9 mouse cellular contexts compared by ENCODE assay signal in the genomic region with DNA sequence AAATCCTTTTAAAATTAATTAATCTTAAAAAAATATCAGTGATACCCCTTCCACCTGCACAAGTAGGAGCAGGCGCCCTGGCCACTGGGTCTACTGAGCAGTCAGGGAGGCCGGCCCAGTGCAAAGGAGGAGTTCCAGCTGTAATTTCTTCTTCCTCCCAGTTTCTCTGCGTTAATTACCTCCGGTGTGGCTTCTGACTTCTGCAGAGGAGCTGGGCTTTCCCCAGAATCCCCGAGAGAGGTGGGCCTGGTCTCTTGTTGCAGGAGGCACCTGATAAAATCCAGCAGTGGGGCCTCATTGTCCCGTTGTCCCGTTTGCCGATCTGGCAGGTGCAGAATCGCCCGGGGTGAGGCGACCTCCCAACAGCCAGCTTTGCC. TPM values are rescaled to one million over a fixed set of nuclear protein-coding genes. Genes with fewer than 3 reads are reported as not detected.
DNase-seq lines count a peak whose midpoint lies in the region; ATAC-seq lines count a peak whose summit lies in the region.
"Had no signal": no experiment of that assay in that cellular context is flagged by ENCODE, and none has a peak within 500 bp of the region (broad histone marks: within the 10 kb centered on the region; RNA-seq: fewer than 3 reads in every experiment).

No protein-coding gene starts in this region.

- H3K27me3 ChIP-seq in heart, embryonic 13.5 days (replicated peaks): peaks cover 6% of the 10 kb centered on the region; the same call in 1 of the 2 replicates
- no peaks in the 10 kb centered on the region; the same call in 1 of the 2 replicates for H3K27me3 ChIP-seq in hindbrain, embryonic 12.5 days
- no peaks in the 10 kb centered on the region for H3K27me3 ChIP-seq in midbrain, embryonic 15.5 days (replicated peaks)

- peak overlapping the region; percentile 69 for H3K9ac ChIP-seq in heart, embryonic 13.5 days
- no peak overlapping the region; the same call in 1 of the 2 replicates for H3K9ac ChIP-seq in hindbrain, embryonic 12.5 days
- H3K9ac ChIP-seq in midbrain, embryonic 15.5 days: peak overlapping the region; percentile 9; the same call in 1 of the 2 replicates

- H3K9me3 ChIP-seq in heart, embryonic 13.5 days: peaks cover 4% of the 10 kb centered on the region; the same call in 1 of the 2 replicates
- H3K9me3 ChIP-seq in hindbrain, embryonic 12.5 days (replicated peaks): no peaks in the 10 kb centered on the region
- H3K9me3 ChIP-seq in midbrain, embryonic 15.5 days: no peaks in the 10 kb centered on the region

- WGBS in heart, embryonic 13.5 days: 15% methylated on average over 11 of the region's 11 CpGs
- 13% methylated on average over 11 of the region's 11 CpGs for WGBS in hindbrain, embryonic 12.5 days
- 12% methylated on average over 11 of the region's 11 CpGs for WGBS in midbrain, embryonic 15.5 days

- H3K27ac ChIP-seq in heart, embryonic 13.5 days (replicated peaks): peak overlapping the region; percentile 65; the same call in 1 of the 2 replicates
- peak overlapping the region; percentile 85 for H3K27ac ChIP-seq in hindbrain, embryonic 12.5 days
- H3K27ac ChIP-seq in midbrain, embryonic 15.5 days: peak overlapping the region; percentile 83

- ATAC-seq in heart, embryonic 13.5 days (ENCODE audit: extremely low read depth, insufficient number of reproducible peaks, low FRiP score, low TSS enrichment): no peak
- no peak for ATAC-seq in hindbrain, embryonic 12.5 days (ENCODE audit: low FRiP score)
- ATAC-seq in midbrain, embryonic 15.5 days (replicated peaks): no peak

- H3K36me3 ChIP-seq in heart, embryonic 13.5 days: no peaks in the 10 kb centered on the region
- no peaks in the 10 kb centered on the region for H3K36me3 ChIP-seq in hindbrain, embryonic 12.5 days
- no peaks in the 10 kb centered on the region for H3K36me3 ChIP-seq in midbrain, embryonic 15.5 days (replicated peaks)

- peaks cover 33% of the 10 kb centered on the region for H3K4me1 ChIP-seq in heart, embryonic 13.5 days
- peaks cover 67% of the 10 kb centered on the region for H3K4me1 ChIP-seq in hindbrain, embryonic 12.5 days
- H3K4me1 ChIP-seq in midbrain, embryonic 15.5 days: peaks cover 71% of the 10 kb centered on the region

- DNase-seq in heart, postnatal 10 days: no peak
- DNase-seq in MEL-GATA-1-ER (ENCODE audit: extremely low read depth, low read depth): peak; percentile 34
- no peak for DNase-seq in embryo, embryonic 11 days
- DNase-seq in right cerebral cortex, postnatal 10 days (ENCODE audit: low spot score in 2 of 2): no peak
- DNase-seq in left cerebral cortex, postnatal 10 days (ENCODE audit: extremely low spot score in 1 of 2, low spot score in 2 of 2): no peak

- H3K4me3 ChIP-seq in heart, embryonic 13.5 days: peak overlapping the region; percentile 44
- H3K4me3 ChIP-seq in hindbrain, embryonic 12.5 days: peak overlapping the region; percentile 11; the same call in 1 of the 2 replicates
- H3K4me3 ChIP-seq in midbrain, embryonic 15.5 days: peak overlapping the region; percentile 9
- H3K4me3 ChIP-seq: erythroblast, embryonic 14.5 days had no signal

- H3K4me2 ChIP-seq in heart, embryonic 13.5 days: peak overlapping the region; percentile 73
- H3K4me2 ChIP-seq in hindbrain, embryonic 12.5 days (replicated peaks): peak overlapping the region; percentile 50
- peak overlapping the region; percentile 40 for H3K4me2 ChIP-seq in midbrain, embryonic 15.5 days

- intact Hi-C loops in heart, postnatal 10 days (cut with DNase I): no loop called here
- intact Hi-C loops in left cerebral cortex, postnatal 10 days (cut with DNase I): no loop called here

RNA-seq across cellular contexts. Expression of gene Gm11733, which starts 1.9 kb away (rescaled TPM):
- not detected in 2 replicates for polyA plus RNA-seq in heart, embryonic 13.5 days (2015; fragmentation: Nextera tagmentation; extraction: Ambion mirVana)
- total RNA-seq in heart, postnatal 10 days (2021): not detected
- not detected in 2 replicates for polyA plus RNA-seq in hindbrain, embryonic 12.5 days (2016; fragmentation: Nextera tagmentation; extraction: Ambion mirVana)
- polyA plus RNA-seq in midbrain, embryonic 15.5 days (2015; fragmentation: Nextera tagmentation; extraction: Ambion mirVana): not detected in 2 replicates
- under 1 TPM in 1 of 2 experiments, not detected in 1; 0.24 TPM for total RNA-seq in left cerebral cortex, postnatal 10 days (2021)
- polyA plus RNA-seq: erythroblast, embryonic 14.5 days had no signal
